Mouse (Mus musculus): ENCODE results near the gene Ankrd33. TPM values are rescaled to one million over a fixed set of nuclear protein-coding genes. Genes with fewer than 3 reads are reported as not detected.
A peak's percentile ranks its signal among the peaks of the same experiment; 100 is the strongest.
"Not testable (repeated sequence)": the region's sequence is repeated elsewhere in the genome, so short reads cannot be mapped to it uniquely, and the experiment has no call there.

Ankrd33 gene
- polyA plus RNA-seq, 1 experiment from 2014 or later: not detected

GRCm38 (mm10) chr15:101113778-101114177, 1.8 kb upstream of the Ankrd33 start:
- not testable (repeated sequence) for ATAC-seq; DNase-seq; H3K36me3 ChIP-seq (replicated peaks; ENCODE audit: insufficient read depth, low read length); H3K9ac ChIP-seq (replicated peaks); H3K4me3 ChIP-seq (ENCODE audit: low read depth, low read length); H3K9me3 ChIP-seq (ENCODE audit: low read length); H3K4me1 ChIP-seq (ENCODE audit: insufficient read depth); H3K27me3 ChIP-seq (ENCODE audit: insufficient read depth, low read length)
- 0 out of 2 replicates have a peak overlapping the region, but pooled peaks have one; percentile 54 for H3K4me2 ChIP-seq (ENCODE audit: low read depth, low read length)
- peak overlapping the region; percentile 58 for H3K27ac ChIP-seq (ENCODE audit: low read depth)
- WGBS (ENCODE audit: insufficient replicate concordance): 62% methylated on average over 2 of the region's 2 CpGs
- peak; percentile 22; the same call in 1 of the 2 replicates for TF ChIP-seq CTCF (IDR thresholded peaks at IDR 0.05; ENCODE audit: low read depth)

GRCm38 (mm10) chr15:101118399-101119125, 3.0 kb downstream of the Ankrd33 start:
- DNase-seq (no peak), ATAC-seq (no peak)
- Histone ChIP-seq H3K36me3 (replicated peaks; ENCODE audit: insufficient read depth, low read length) (no peaks in the 10 kb centered on the region), H3K9me3 (ENCODE audit: low read length) (peaks cover 3% of the 10 kb centered on the region; the same call in 1 of the 2 replicates), H3K27me3 (ENCODE audit: insufficient read depth, low read length) (no peaks in the 10 kb centered on the region), H3K4me2 (ENCODE audit: low read depth, low read length) (no peak overlapping the region), H3K9ac (replicated peaks) (no peak overlapping the region), H3K4me3 (ENCODE audit: low read depth, low read length) (no peak overlapping the region), H3K4me1 (ENCODE audit: insufficient read depth) (peaks cover 2% of the 10 kb centered on the region; the same call in 1 of the 2 replicates), H3K27ac (ENCODE audit: low read depth) (no peak overlapping the region)
- TF ChIP-seq CTCF (IDR thresholded peaks at IDR 0.05; ENCODE audit: low read depth) (peak; percentile 59), EP300 (IDR thresholded peaks at IDR 0.05; ENCODE audit: low read depth) (no peak)
- WGBS (ENCODE audit: insufficient replicate concordance): 57% methylated on average over 14 of the region's 14 CpGs

DNA sequence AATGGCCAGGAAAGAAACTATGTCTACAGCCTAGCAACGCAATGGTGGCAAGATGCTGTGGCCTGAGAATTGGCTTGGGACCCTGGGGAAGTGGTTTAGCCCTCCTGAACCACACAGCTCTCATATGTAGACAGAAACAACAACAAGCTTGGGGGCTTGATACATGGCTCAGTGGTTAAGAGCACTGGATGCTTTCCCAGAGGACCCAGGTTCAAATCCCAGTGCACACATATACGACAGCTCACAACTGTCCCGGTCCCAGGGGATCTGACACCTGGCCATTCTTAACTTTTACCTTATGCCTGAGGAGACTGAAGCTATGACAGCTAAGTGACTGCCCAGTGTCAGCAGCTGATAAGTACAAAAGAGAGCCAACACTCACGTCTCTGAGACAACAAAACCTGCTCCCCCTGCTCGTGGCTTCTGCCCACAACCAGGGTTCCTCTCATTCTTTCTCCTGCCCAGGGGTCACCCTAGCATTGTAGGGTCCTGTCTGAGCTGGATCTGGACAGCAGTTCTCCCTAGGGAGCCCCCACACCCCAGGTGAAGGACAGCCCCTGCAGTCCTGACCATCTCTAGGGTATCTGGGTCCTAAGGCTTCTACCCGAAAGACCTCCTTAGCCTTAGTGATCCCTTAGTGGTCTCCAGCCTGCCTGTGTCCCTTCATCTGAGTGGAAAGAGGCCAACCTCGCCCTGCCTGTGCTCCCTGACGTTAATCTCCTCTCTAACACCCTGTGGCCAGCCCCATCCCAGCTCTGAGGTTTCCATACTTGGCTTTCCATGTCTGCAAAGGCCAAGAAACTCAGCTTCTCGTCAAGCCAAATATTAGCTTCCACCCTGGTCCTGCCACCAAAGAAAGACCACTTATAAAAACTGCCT, 6.1 kb downstream of the Ankrd33 start:
- ATAC-seq: no peak
- H3K36me3 ChIP-seq (replicated peaks; ENCODE audit: insufficient read depth, low read length): no peaks in the 10 kb centered on the region
- H3K4me3 ChIP-seq (ENCODE audit: low read depth, low read length): no peak overlapping the region
- no peaks in the 10 kb centered on the region for H3K9me3 ChIP-seq (ENCODE audit: low read length)
- H3K9ac ChIP-seq (replicated peaks): no peak overlapping the region
- 60% methylated on average over 9 of the region's 9 CpGs for WGBS (ENCODE audit: insufficient replicate concordance)
- no peak overlapping the region for H3K27ac ChIP-seq (ENCODE audit: low read depth)
- TF ChIP-seq CTCF (IDR thresholded peaks at IDR 0.05; ENCODE audit: low read depth) (no peak), EP300 (IDR thresholded peaks at IDR 0.05; ENCODE audit: low read depth) (no peak)
- DNase-seq: no peak
- no peaks in the 10 kb centered on the region for H3K4me1 ChIP-seq (ENCODE audit: insufficient read depth)
- H3K4me2 ChIP-seq (ENCODE audit: low read depth, low read length): no peak overlapping the region
- H3K27me3 ChIP-seq (ENCODE audit: insufficient read depth, low read length): no peaks in the 10 kb centered on the region

- 41% methylated on average over 2 of the region's 2 CpGs for WGBS (ENCODE audit: insufficient replicate concordance)
- no peaks in the 10 kb centered on the region for H3K27me3 ChIP-seq (ENCODE audit: insufficient read depth, low read length)
Observed at GRCm38 (mm10) chr15:101122290-101122589, 6.7 kb downstream of the Ankrd33 start.

GRCm38 (mm10) chr15:101123202-101123601, 7.6 kb downstream of the Ankrd33 start:
- peaks cover 3% of the 10 kb centered on the region; the same call in 1 of the 2 replicates for H3K27me3 ChIP-seq (ENCODE audit: insufficient read depth, low read length)
- no peaks in the 10 kb centered on the region for H3K9me3 ChIP-seq (ENCODE audit: low read length)
- 79% methylated on average over 4 of the region's 4 CpGs for WGBS (ENCODE audit: insufficient replicate concordance)
- ATAC-seq: no peak
- no peak overlapping the region for H3K4me2 ChIP-seq (ENCODE audit: low read depth, low read length)
- TF ChIP-seq EP300 (IDR thresholded peaks at IDR 0.05; ENCODE audit: low read depth) (no peak), CTCF (IDR thresholded peaks at IDR 0.05; ENCODE audit: low read depth) (no peak)
- H3K4me1 ChIP-seq (ENCODE audit: insufficient read depth): no peaks in the 10 kb centered on the region
- H3K36me3 ChIP-seq (replicated peaks; ENCODE audit: insufficient read depth, low read length): no peaks in the 10 kb centered on the region
- no peak overlapping the region for H3K27ac ChIP-seq (ENCODE audit: low read depth)
- H3K9ac ChIP-seq (replicated peaks): no peak overlapping the region
- H3K4me3 ChIP-seq (ENCODE audit: low read depth, low read length): no peak overlapping the region
- DNase-seq: no peak

More at GRCm38 (mm10) chr15:101122290-101122589, 6.7 kb downstream of the Ankrd33 start:
- no peaks in the 10 kb centered on the region for H3K4me1 ChIP-seq (ENCODE audit: insufficient read depth)
- H3K9ac ChIP-seq (replicated peaks): no peak overlapping the region
- H3K9me3 ChIP-seq (ENCODE audit: low read length): no peaks in the 10 kb centered on the region
- H3K4me2 ChIP-seq (ENCODE audit: low read depth, low read length): no peak overlapping the region
- no peaks in the 10 kb centered on the region for H3K36me3 ChIP-seq (replicated peaks; ENCODE audit: insufficient read depth, low read length)
- no peak overlapping the region for H3K27ac ChIP-seq (ENCODE audit: low read depth)
- DNase-seq (no peak), ATAC-seq (no peak)
- no peak overlapping the region for H3K4me3 ChIP-seq (ENCODE audit: low read depth, low read length)
- no peak for TF ChIP-seq CTCF (IDR thresholded peaks at IDR 0.05; ENCODE audit: low read depth)
- TF ChIP-seq EP300 (IDR thresholded peaks at IDR 0.05; ENCODE audit: low read depth): no peak

DNA sequence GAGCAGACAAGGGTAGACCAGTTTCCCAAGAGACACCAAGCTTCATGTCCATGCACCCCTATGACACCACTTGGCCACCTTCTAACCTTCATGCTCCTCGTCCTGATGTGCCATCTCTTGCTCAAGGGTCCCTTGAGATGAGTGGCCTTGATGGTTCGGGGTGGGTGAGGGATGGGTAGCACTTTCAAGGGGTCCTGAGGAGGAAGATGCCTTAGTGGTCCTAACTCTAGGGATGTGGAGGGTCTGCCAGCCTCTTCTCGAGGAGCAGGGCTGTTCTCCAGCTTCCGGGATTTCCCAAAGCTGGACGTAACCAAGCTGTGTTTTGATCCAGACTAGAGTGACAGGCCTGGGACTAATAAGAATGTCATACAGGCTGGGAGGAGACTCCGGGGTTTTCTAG, 10.0 kb downstream of the Ankrd33 start:
- no peaks in the 10 kb centered on the region for H3K36me3 ChIP-seq (replicated peaks; ENCODE audit: insufficient read depth, low read length)
- TF ChIP-seq CTCF (IDR thresholded peaks at IDR 0.05; ENCODE audit: low read depth) (no peak), EP300 (IDR thresholded peaks at IDR 0.05; ENCODE audit: low read depth) (no peak)
- no peak overlapping the region for H3K4me3 ChIP-seq (ENCODE audit: low read depth, low read length)
- 78% methylated on average over 6 of the region's 6 CpGs for WGBS (ENCODE audit: insufficient replicate concordance)
- H3K27me3 ChIP-seq (ENCODE audit: insufficient read depth, low read length): peaks cover 22% of the 10 kb centered on the region
- H3K9ac ChIP-seq (replicated peaks): no peak overlapping the region
- DNase-seq (no peak), ATAC-seq (no peak)
- H3K9me3 ChIP-seq (ENCODE audit: low read length): no peaks in the 10 kb centered on the region
- H3K4me2 ChIP-seq (ENCODE audit: low read depth, low read length): no peak overlapping the region
- peaks cover 7% of the 10 kb centered on the region; the same call in 1 of the 2 replicates for H3K4me1 ChIP-seq (ENCODE audit: insufficient read depth)
- H3K27ac ChIP-seq (ENCODE audit: low read depth): no peak overlapping the region

All from liver, postnatal 0 days (tissue).